Mouse (Mus musculus): ENCODE measurements at regions not wholly inside any gene's neighbourhood (a gene's known extent, or its start where the extent isn't known, plus 50 kb on each side); places are given as distances from the start of the nearest gene placed in this dataset.
"Not testable (repeated sequence)": the region's sequence is repeated elsewhere in the genome, so short reads cannot be mapped to it uniquely, and the experiment has no call there.

GRCm38 (mm10) chrX:63991127-63991526 is 160.9 kb downstream of the Gm6760 start:
- peak; percentile 5 to 22 for DNase-seq

GRCm38 (mm10) chrX:63972386-63972785 is 179.6 kb downstream of the Gm6760 start:
- not testable (repeated sequence) for DNase-seq

All from cerebellum, postnatal 14 days (tissue).